Mouse (Mus musculus) midbrain, embryonic 16.5 days (tissue): ENCODE results near the gene Psmb3. TPM values are rescaled to one million over a fixed set of nuclear protein-coding genes. Genes with fewer than 3 reads are reported as not detected.

Experiments
- ATAC-seq: fragments of 200-750 bp; cut with Nextera tagmentation; 2 replicates; pipeline ENCODE4 v1.8.0; 2017; ENCODE audit warnings: moderate TSS enrichment
- H3K27ac ChIP-seq: fragments of 300-500 bp; sonication (generic); 2 replicates; pipeline ENCODE4 v1.5.1; 2014; ENCODE audit warnings: mild to moderate bottlenecking, low read length, mixed read lengths
- H3K27me3 ChIP-seq: fragments of 300-500 bp; sonication (generic); 2 replicates; pipeline ENCODE4 v1.6.1; 2014; ENCODE audit warnings: low read depth, low read length, mixed read lengths; ENCODE audit not compliant: control insufficient read depth, insufficient read depth
- H3K36me3 ChIP-seq: fragments of 300-500 bp; sonication (generic); 2 replicates; pipeline ENCODE4 v1.6.1; 2014; ENCODE audit warnings: mild to moderate bottlenecking, low read length, moderate library complexity, mixed read lengths; ENCODE audit not compliant: control insufficient read depth, insufficient read depth
- H3K4me1 ChIP-seq: fragments of 300-500 bp; sonication (generic); 2 replicates; pipeline ENCODE4 v1.6.1; 2014; ENCODE audit warnings: mild to moderate bottlenecking, low read length, mixed read lengths; ENCODE audit not compliant: control insufficient read depth, insufficient read depth
- H3K4me2 ChIP-seq: fragments of 300-500 bp; sonication (generic); 2 replicates; pipeline ENCODE4 v1.6.1; 2014; ENCODE audit warnings: mild to moderate bottlenecking, low read length, mixed read lengths
- H3K4me3 ChIP-seq: fragments of 300-500 bp; sonication (generic); 2 replicates; pipeline ENCODE4 v1.5.1; 2014; ENCODE audit warnings: low read depth, mild to moderate bottlenecking, low read length, moderate library complexity, mixed read lengths
- H3K9ac ChIP-seq: fragments of 300-500 bp; sonication (generic); 2 replicates; pipeline ENCODE4 v1.6.1; 2014; ENCODE audit warnings: low read depth, low read length, mixed read lengths
- H3K9me3 ChIP-seq: fragments of 300-500 bp; sonication (generic); replicated peaks from 2 replicates; pipeline ENCODE4 v1.6.1; 2014; ENCODE audit warnings: mild to moderate bottlenecking, low read length, mixed read lengths; ENCODE audit not compliant: control insufficient read depth, poor library complexity, severe bottlenecking
- WGBS: fragments of 180-500 bp; shearing (Covaris S2); extraction: QIAGEN DNeasy Blood & Tissue Kit; methylation state at CpG from one replicate; pipeline ENCODE4 v1.1.7; 2014; 5-methylcytosine and 5-hydroxymethylcytosine counted together
- polyA plus RNA-seq: library from polyadenylated mRNA; unstranded; fragments of >200 nt; fragmentation: Nextera tagmentation; extraction: Ambion mirVana; gene quantifications from 2 replicates; pipeline ENCODE4 v1.2.1, GENCODE M21; 2015

Psmb3 gene
- polyA plus RNA-seq, 1 experiment from 2014 or later = 401 TPM

- no peak overlapping the region for H3K4me3 ChIP-seq
- H3K9me3 ChIP-seq = no peaks in the 10 kb centered on the region
- H3K36me3 ChIP-seq = peaks cover 32% of the 10 kb centered on the region
- H3K4me1 ChIP-seq = peaks cover 8% of the 10 kb centered on the region
- no peak overlapping the region for H3K4me2 ChIP-seq
- 84% methylated on average over 11 of the region's 11 CpGs for WGBS
- H3K9ac ChIP-seq = no peak overlapping the region
- H3K27me3 ChIP-seq = no peaks in the 10 kb centered on the region
- no peak for ATAC-seq
- no peak overlapping the region for H3K27ac ChIP-seq
Observed at GRCm38 (mm10) chr11:97673148-97673547, 30.1 kb upstream of the Psmb3 start.

GRCm38 (mm10) chr11:97676050-97676754 lies 27.0 kb upstream of the Psmb3 start:
- Histone ChIP-seq H3K36me3 (peaks cover 26% of the 10 kb centered on the region), H3K9ac (no peak overlapping the region)

GRCm38 (mm10) chr11:97677381-97677780 lies 25.8 kb upstream of the Psmb3 start:
- Histone ChIP-seq H3K36me3 (peaks cover 29% of the 10 kb centered on the region), H3K27me3 (no peaks in the 10 kb centered on the region), H3K27ac (no peak overlapping the region), H3K4me3 (no peak overlapping the region), H3K4me1 (peaks cover 5% of the 10 kb centered on the region; the same call in 1 of the 2 replicates), H3K4me2 (no peak overlapping the region), H3K9me3 (no peaks in the 10 kb centered on the region), H3K9ac (no peak overlapping the region)
- 19% methylated on average over 15 of the region's 15 CpGs for WGBS
- no peak for ATAC-seq

More at GRCm38 (mm10) chr11:97676050-97676754, 27.0 kb upstream of the Psmb3 start:
- Histone ChIP-seq H3K4me2 (no peak overlapping the region), H3K9me3 (no peaks in the 10 kb centered on the region), H3K4me1 (peaks cover 5% of the 10 kb centered on the region; the same call in 1 of the 2 replicates), H3K27ac (no peak overlapping the region), H3K4me3 (no peak overlapping the region), H3K27me3 (no peaks in the 10 kb centered on the region)
- 81% methylated on average over 15 of the region's 15 CpGs for WGBS
- no peak for ATAC-seq

- no peak for ATAC-seq
- H3K9me3 ChIP-seq = no peaks in the 10 kb centered on the region
- no peak overlapping the region for H3K4me3 ChIP-seq
- no peak overlapping the region for H3K4me2 ChIP-seq
- no peak overlapping the region for H3K9ac ChIP-seq
- 41% methylated on average over 8 of the region's 8 CpGs for WGBS
- H3K4me1 ChIP-seq = peaks cover 5% of the 10 kb centered on the region; the same call in 1 of the 2 replicates
- H3K27me3 ChIP-seq = no peaks in the 10 kb centered on the region
- H3K27ac ChIP-seq = no peak overlapping the region
- peaks cover 29% of the 10 kb centered on the region for H3K36me3 ChIP-seq
Observed at GRCm38 (mm10) chr11:97677842-97678241, 25.4 kb upstream of the Psmb3 start.

GRCm38 (mm10) chr11:97678301-97678700 lies 24.9 kb upstream of the Psmb3 start:
- Histone ChIP-seq H3K9ac (no peak overlapping the region), H3K4me2 (no peak overlapping the region), H3K4me1 (peaks cover 5% of the 10 kb centered on the region; the same call in 1 of the 2 replicates), H3K27ac (no peak overlapping the region), H3K36me3 (peaks cover 26% of the 10 kb centered on the region), H3K9me3 (no peaks in the 10 kb centered on the region), H3K4me3 (no peak overlapping the region), H3K27me3 (no peaks in the 10 kb centered on the region)
- no peak for ATAC-seq
- 57% methylated on average over 15 of the region's 15 CpGs for WGBS

- Histone ChIP-seq H3K4me3 (no peak overlapping the region), H3K9me3 (no peaks in the 10 kb centered on the region), H3K27ac (no peak overlapping the region), H3K27me3 (no peaks in the 10 kb centered on the region), H3K4me2 (no peak overlapping the region), H3K9ac (no peak overlapping the region), H3K4me1 (peaks cover 6% of the 10 kb centered on the region; the same call in 1 of the 2 replicates), H3K36me3 (peaks cover 13% of the 10 kb centered on the region)
- WGBS = 51% methylated on average over 12 of the region's 12 CpGs
- ATAC-seq = no peak
Observed at GRCm38 (mm10) chr11:97680430-97680829, 22.8 kb upstream of the Psmb3 start.

- Histone ChIP-seq H3K4me1 (peaks cover 7% of the 10 kb centered on the region), H3K4me2 (no peak overlapping the region), H3K9me3 (no peaks in the 10 kb centered on the region), H3K4me3 (no peak overlapping the region), H3K9ac (no peak overlapping the region), H3K27me3 (no peaks in the 10 kb centered on the region), H3K36me3 (peaks cover 11% of the 10 kb centered on the region), H3K27ac (no peak overlapping the region)
- ATAC-seq = no peak
- 79% methylated on average over 6 of the region's 6 CpGs for WGBS
Observed at GRCm38 (mm10) chr11:97682504-97683055, 20.6 kb upstream of the Psmb3 start.

- 86% methylated on average over 6 of the region's 6 CpGs for WGBS
- no peak for ATAC-seq
- Histone ChIP-seq H3K4me2 (no peak overlapping the region), H3K27ac (no peak overlapping the region), H3K4me3 (no peak overlapping the region), H3K9ac (no peak overlapping the region), H3K36me3 (peaks cover 11% of the 10 kb centered on the region), H3K4me1 (peaks cover 7% of the 10 kb centered on the region), H3K27me3 (no peaks in the 10 kb centered on the region), H3K9me3 (no peaks in the 10 kb centered on the region)
Observed at GRCm38 (mm10) chr11:97684063-97684680, 19.0 kb upstream of the Psmb3 start.

GRCm38 (mm10) chr11:97684766-97685165 lies 18.4 kb upstream of the Psmb3 start:
- H3K9me3 ChIP-seq = no peaks in the 10 kb centered on the region
- H3K27me3 ChIP-seq = no peaks in the 10 kb centered on the region
- H3K27ac ChIP-seq = no peak overlapping the region
- WGBS = 25% methylated on average over 7 of the region's 7 CpGs
- H3K4me2 ChIP-seq = no peak overlapping the region; the same call in 1 of the 2 replicates
- H3K36me3 ChIP-seq = peaks cover 7% of the 10 kb centered on the region
- H3K9ac ChIP-seq = no peak overlapping the region
- H3K4me1 ChIP-seq = peaks cover 7% of the 10 kb centered on the region
- H3K4me3 ChIP-seq = no peak overlapping the region
- ATAC-seq = no peak
